Mouse (Mus musculus): ENCODE results near the gene Mllt3.

The Mllt3 gene

GRCm38 (mm10) chr4:87781971-87782370, 251.2 kb downstream of the Mllt3 start:
- peak; percentile 73 for DNase-seq (ENCODE audit: low read depth, low spot score)

DNA sequence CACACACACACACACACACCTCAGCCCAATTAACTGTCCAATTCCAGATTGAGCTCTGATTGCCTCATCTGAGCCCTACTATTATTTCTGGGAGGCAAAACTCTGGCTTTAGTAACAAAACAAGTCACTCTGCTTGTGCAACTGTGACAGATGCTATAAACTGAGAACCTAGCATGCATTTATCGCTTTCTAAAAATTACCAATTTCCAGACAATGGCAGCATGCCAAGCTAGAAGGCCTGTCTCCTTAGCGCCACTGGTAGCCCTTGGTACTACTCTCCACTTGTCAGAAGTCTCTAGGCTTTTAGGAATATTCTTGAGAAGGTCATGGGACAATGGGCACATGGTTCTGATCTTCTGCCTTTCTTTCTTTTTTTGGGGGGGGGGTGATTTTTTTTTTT, 257.4 kb downstream of the Mllt3 start:
- peak; percentile 38 for DNase-seq (ENCODE audit: low read depth, low spot score)

GRCm38 (mm10) chr4:87774515-87774914, 258.6 kb downstream of the Mllt3 start:
- no peak for DNase-seq (ENCODE audit: low read depth, low spot score)

- DNase-seq (ENCODE audit: low read depth, low spot score) = peak; percentile 58
Measured at GRCm38 (mm10) chr4:87767711-87768561, 265.2 kb downstream of the Mllt3 start.

- peak; percentile 28 for DNase-seq (ENCODE audit: low read depth, low spot score)
Measured at GRCm38 (mm10) chr4:87765729-87766128, 267.4 kb downstream of the Mllt3 start.

GRCm38 (mm10) chr4:87761075-87761474, 272.1 kb downstream of the Mllt3 start:
- no peak for DNase-seq (ENCODE audit: low read depth, low spot score)

DNA sequence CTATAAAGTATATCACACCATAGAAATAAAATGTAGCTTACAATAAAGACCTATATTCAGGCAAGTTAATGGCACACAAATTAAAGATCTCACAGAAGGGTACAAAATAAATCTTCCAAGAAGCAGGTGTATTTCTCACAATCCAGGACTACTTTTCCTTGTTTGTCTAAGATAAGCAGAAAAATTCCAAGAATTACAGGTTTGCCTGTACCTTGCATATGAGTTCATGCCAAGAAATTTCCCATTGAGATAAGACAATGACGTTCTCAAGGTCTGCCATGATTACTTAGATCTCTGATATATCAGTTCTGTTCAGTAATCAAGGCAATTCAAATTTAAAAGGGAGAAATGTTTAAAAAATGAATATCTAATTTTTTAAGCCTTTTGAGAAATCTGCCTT, 272.9 kb downstream of the Mllt3 start:
- no peak for DNase-seq (ENCODE audit: low read depth, low spot score)

DNA sequence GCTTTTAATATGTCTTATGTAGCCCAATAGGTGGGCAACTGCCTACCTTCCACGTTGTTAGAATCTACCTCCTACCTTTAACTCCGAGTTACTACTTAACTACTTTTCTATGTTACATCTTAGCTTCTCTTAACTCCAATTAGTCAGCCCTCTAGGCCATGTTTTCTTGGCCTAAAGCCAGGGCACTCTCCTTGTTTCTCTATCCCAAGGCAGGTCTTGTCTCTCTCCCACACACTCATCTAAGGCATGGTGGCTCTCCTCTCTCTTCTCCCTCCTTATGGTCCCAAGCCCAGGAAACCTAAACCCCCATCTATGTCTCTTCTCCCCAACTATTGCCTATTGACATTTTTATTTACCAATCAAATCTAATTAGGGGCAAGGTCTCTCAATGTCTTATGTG, 273.5 kb downstream of the Mllt3 start:
- DNase-seq (ENCODE audit: low read depth, low spot score) = no peak

GRCm38 (mm10) chr4:87759110-87759509, 274.1 kb downstream of the Mllt3 start:
- DNase-seq (ENCODE audit: low read depth, low spot score) = no peak

DNA sequence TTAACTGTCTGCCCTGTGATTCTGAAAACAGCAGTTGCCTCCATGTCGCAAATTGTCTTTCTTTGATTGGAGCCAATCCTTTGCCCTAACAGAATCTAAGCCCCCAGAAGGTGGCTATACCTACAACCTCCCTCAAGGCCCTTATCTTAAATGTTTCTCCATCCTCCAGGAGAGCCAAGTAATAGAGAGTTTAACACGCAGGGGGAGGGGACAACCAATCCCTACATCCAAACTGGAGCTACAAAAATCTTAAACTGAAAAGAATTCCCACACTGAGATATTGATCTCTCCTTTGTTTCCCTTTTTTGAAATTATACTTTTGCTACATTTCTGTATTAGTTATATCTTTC, 281.7 kb downstream of the Mllt3 start:
- DNase-seq (ENCODE audit: low read depth, low spot score) = no peak

DNA sequence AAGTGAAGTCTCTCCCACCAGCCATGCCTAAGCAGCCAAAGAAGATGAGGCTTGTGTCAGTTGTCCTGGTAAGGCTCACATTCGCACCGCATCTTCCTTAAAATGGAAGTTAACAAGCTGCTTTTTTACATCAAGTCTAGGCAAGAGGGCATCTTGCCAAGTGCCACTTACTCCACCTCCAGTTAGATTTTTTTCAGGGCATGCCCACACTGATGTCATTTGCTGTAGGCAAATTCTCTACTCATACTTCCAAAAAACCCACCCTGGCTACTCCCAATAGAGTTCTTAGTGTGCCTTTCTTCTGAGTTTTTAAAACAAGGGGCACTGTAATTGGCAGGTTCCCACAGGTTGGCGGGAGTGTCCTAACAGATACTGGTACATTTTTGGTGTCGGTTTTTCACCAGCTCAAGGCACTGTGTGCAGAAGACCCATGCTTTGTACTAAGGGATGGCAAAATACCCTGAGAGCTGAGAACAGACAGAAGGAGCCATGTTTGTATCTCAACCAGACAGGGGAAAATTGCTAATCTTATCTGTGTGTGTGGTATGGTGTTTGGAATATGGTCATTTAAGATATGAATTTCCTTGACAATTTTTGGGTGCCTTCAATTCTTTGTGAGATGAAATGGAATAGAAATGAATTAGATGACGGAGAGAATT, 282.2 kb downstream of the Mllt3 start:
- peak; percentile 34 for DNase-seq (ENCODE audit: low read depth, low spot score)

- peak; percentile 21 for DNase-seq (ENCODE audit: low read depth, low spot score)
Measured at GRCm38 (mm10) chr4:87749532-87750234, 283.5 kb downstream of the Mllt3 start.

DNA sequence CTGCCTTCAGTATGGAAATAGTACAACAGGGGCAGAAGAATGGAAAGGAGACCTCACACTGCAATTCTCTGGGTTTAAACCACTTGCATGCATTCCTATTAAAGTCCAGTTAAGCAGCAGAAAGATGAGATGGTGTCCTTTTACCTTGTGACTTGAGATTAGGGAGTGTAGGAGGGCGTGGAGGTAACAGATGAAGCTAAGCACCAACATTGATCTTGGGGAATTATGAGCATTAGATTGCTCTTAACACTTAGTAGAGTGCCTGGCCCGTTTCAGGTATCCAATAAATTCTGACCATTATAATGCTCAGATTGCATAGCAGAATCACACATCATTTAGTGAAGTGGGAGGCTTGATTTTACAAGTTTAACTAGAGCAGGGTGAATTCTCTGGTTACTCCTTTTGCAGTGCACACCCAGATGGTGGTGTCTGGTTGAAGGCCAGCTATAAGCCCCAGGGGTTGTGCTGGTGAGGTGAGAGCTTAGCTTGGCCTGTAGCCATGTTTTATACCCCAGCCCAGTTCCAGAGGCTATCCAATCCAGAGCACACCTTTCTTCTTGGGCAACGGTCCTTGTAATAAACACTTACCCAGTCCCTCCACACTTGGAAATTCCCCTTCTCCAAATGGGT, 288.0 kb downstream of the Mllt3 start:
- DNase-seq (ENCODE audit: low read depth, low spot score) = no peak

- peak; percentile 47 for DNase-seq (ENCODE audit: low read depth, low spot score)
Measured at GRCm38 (mm10) chr4:87739524-87740128, 293.5 kb downstream of the Mllt3 start.

- DNase-seq (ENCODE audit: low read depth, low spot score) = no peak
Measured at GRCm38 (mm10) chr4:87739104-87739503, 294.1 kb downstream of the Mllt3 start.

GRCm38 (mm10) chr4:87737201-87737806, 295.9 kb downstream of the Mllt3 start:
- peak; percentile 8 for DNase-seq (ENCODE audit: low read depth, low spot score)

GRCm38 (mm10) chr4:87736779-87737178, 296.4 kb downstream of the Mllt3 start:
- DNase-seq (ENCODE audit: low read depth, low spot score) = no peak

GRCm38 (mm10) chr4:87731118-87731672, 302.0 kb downstream of the Mllt3 start:
- DNase-seq (ENCODE audit: low read depth, low spot score) = no peak

DNA sequence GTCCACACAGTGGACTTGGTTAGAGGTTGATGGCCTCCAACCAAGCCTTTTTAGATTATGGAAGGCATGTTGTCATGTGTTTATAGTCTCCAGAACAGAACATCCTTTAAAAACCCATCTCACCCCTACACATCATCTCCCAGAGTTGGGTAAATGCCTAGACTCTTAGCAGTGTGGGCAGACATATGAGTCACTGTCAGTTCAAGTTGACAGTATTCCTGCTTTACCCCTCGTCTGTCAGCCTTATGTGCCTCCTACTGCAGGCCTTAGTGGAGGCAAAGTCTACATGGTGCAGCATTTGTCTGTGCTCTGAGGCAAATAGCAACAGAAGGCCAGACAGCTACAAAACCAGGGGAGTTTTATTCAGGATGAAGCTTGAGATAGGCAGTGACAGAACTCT, 304.6 kb downstream of the Mllt3 start:
- peak; percentile 92 for DNase-seq (ENCODE audit: low read depth, low spot score)

- DNase-seq (ENCODE audit: low read depth, low spot score) = peak; percentile 17
Measured at GRCm38 (mm10) chr4:87723448-87723847, 309.7 kb downstream of the Mllt3 start.
